Mouse (Mus musculus): ENCODE data around the gene Skiv2l. TPM values are rescaled to one million over a fixed set of nuclear protein-coding genes. Genes with fewer than 3 reads are reported as not detected.
A peak's percentile ranks its signal among the peaks of the same experiment; 100 is the strongest.

The Skiv2l gene
- total and polyA plus RNA-seq, 3 experiments, result 34.9 to 47.0 TPM; not detected in 1

DNA sequence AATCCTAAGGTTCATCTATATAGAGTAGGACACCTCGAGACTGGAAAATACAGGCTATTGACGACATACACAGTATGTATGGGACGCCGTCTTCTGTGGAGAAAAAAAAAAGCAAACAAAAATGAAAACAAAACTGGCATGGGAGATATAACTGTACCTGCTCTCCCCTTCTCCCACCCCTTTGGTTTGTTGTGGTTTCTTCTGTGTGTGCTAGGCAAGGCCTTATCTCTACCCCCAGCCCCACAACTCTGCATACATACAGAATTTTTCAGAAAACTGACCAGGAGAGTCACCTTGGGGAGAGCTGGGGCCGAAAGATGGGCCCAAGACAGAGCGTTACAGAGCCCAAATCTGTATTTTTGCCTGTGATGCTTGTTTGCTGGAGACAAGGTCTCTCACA is 34.7 kb upstream of the Skiv2l start:
- DNase-seq (ENCODE audit: low read depth, low spot score), result no peak
- Histone ChIP-seq H3K36me3 (ENCODE audit: control insufficient read depth in 1 of 2, insufficient read depth in 2 of 2, low read length in 2 of 2) (no peaks in the 10 kb centered on the region), H3K27me3 (ENCODE audit: control insufficient read depth in 1 of 2, insufficient read depth in 2 of 2, low read length in 2 of 2) (no peaks in the 10 kb centered on the region), H3K27ac (ENCODE audit: control insufficient read depth, low read depth, low read length) (no peak overlapping the region), H3K79me2 (ENCODE audit: control insufficient read depth, insufficient read depth, low read length, poor library complexity) (no peaks in the 10 kb centered on the region), H3K9me3 (replicated peaks; ENCODE audit: insufficient read depth, low read length) (no peaks in the 10 kb centered on the region), H3K9ac (ENCODE audit: control insufficient read depth, low read depth, low read length, poor library complexity, severe bottlenecking) (no peak overlapping the region), H3K4me3 (ENCODE audit: control insufficient read depth in 1 of 2, insufficient read depth in 1 of 2, low read depth in 2 of 2, low read length in 2 of 2) (no peak overlapping the region), H3K4me1 (ENCODE audit: control insufficient read depth in 1 of 2, insufficient read depth in 2 of 2, low read length in 2 of 2) (no peaks in the 10 kb centered on the region)
- TF ChIP-seq USF1 (IDR thresholded peaks at IDR 0.05; ENCODE audit: low read depth, low read length) (no peak), ZMIZ1 (IDR thresholded peaks at IDR 0.05; ENCODE audit: low read depth, low read length) (no peak), CHD2 (IDR thresholded peaks at IDR 0.05; ENCODE audit: low read length) (no peak), E2F4 (IDR thresholded peaks at IDR 0.05; ENCODE audit: borderline replicate concordance, low read depth, low read length) (no peak), TCF12 (IDR thresholded peaks at IDR 0.05; ENCODE audit: low read depth, low read length) (no peak), CTCF (IDR thresholded peaks at IDR 0.05 in 2 of 3, conservative IDR thresholded peaks at IDR 0.05 in 1 of 3; ENCODE audit: control insufficient read depth in 1 of 3, insufficient read depth in 1 of 3, low read depth in 2 of 3, low read length in 3 of 3, poor library complexity in 1 of 3, severe bottlenecking in 1 of 3) (no peak), EP300 (IDR thresholded peaks at IDR 0.05; ENCODE audit: low read depth in 1 of 2, low read length in 2 of 2) (no peak), TBP (IDR thresholded peaks at IDR 0.05; ENCODE audit: low read depth, low read length) (no peak), GABPA (IDR thresholded peaks at IDR 0.05; ENCODE audit: low read depth, low read length) (no peak), NRF1 (IDR thresholded peaks at IDR 0.05; ENCODE audit: insufficient read depth, low read depth, low read length, poor library complexity, severe bottlenecking) (no peak), MAX (IDR thresholded peaks at IDR 0.05; ENCODE audit: low read length) (no peak), POLR2AphosphoS5 (IDR thresholded peaks at IDR 0.05; ENCODE audit: borderline replicate concordance, low read depth, low read length) (no peak), MAZ (IDR thresholded peaks at IDR 0.05; ENCODE audit: low read depth, low read length) (no peak), POLR2AphosphoS2 (IDR thresholded peaks at IDR 0.05; ENCODE audit: low read length) (no peak)

DNA sequence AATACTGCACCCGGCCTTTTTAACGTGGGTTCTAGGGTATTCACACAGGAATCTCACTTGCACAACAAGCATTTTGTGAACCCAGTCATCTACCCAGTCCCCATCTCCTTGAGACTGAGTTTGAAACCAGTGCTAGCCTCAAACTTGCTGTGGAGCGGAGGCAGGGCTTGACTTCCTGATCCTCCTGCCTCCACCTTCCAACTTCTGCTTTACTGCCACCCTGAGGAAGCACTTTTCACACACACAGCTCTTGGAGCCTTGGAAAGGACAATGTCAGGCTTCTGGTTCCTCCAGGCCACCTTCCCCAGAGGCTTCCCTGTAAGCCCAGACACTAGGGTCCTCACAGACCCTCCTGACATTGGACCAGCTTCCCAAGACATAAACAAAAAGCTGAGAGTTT is 33.3 kb upstream of the Skiv2l start:
- no peaks in the 10 kb centered on the region for H3K79me2 ChIP-seq (ENCODE audit: control insufficient read depth, insufficient read depth, low read length, poor library complexity)
- H3K9me3 ChIP-seq (replicated peaks; ENCODE audit: insufficient read depth, low read length), result no peaks in the 10 kb centered on the region
- DNase-seq (ENCODE audit: low read depth, low spot score), result peak; percentile 40
- H3K9ac ChIP-seq (ENCODE audit: control insufficient read depth, low read depth, low read length, poor library complexity, severe bottlenecking), result no peak overlapping the region
- no peak for TF ChIP-seq JUND (IDR thresholded peaks at IDR 0.05; ENCODE audit: low read depth, low read length)
- TF ChIP-seq E2F4 (IDR thresholded peaks at IDR 0.05; ENCODE audit: borderline replicate concordance, low read depth, low read length), result no peak
- TF ChIP-seq CTCF (IDR thresholded peaks at IDR 0.05 in 2 of 3, conservative IDR thresholded peaks at IDR 0.05 in 1 of 3; ENCODE audit: control insufficient read depth in 1 of 3, insufficient read depth in 1 of 3, low read depth in 2 of 3, low read length in 3 of 3, poor library complexity in 1 of 3, severe bottlenecking in 1 of 3), result peak in 1 of 3 experiments; percentile 19; a peak in 2 of 6 replicates
- H3K27ac ChIP-seq (ENCODE audit: control insufficient read depth, low read depth, low read length), result no peak overlapping the region
- H3K36me3 ChIP-seq (ENCODE audit: control insufficient read depth in 1 of 2, insufficient read depth in 2 of 2, low read length in 2 of 2), result no peaks in the 10 kb centered on the region
- no peak overlapping the region for H3K4me3 ChIP-seq (ENCODE audit: control insufficient read depth in 1 of 2, insufficient read depth in 1 of 2, low read depth in 2 of 2, low read length in 2 of 2)
- no peaks in the 10 kb centered on the region for H3K4me1 ChIP-seq (ENCODE audit: control insufficient read depth in 1 of 2, insufficient read depth in 2 of 2, low read length in 2 of 2)
- no peaks in the 10 kb centered on the region for H3K27me3 ChIP-seq (ENCODE audit: control insufficient read depth in 1 of 2, insufficient read depth in 2 of 2, low read length in 2 of 2)
